Mouse (Mus musculus) kidney, postnatal 4 days (tissue): ENCODE measurements around the gene Cartpt.
"Not testable (repeated sequence)": the region's sequence is repeated elsewhere in the genome, so short reads cannot be mapped to it uniquely, and the experiment has no call there.

ENCODE experiments used
- DNase-seq, 2 experiments: peaks; one replicate each; pipeline ENCODE4 v3.0.0; 2021; ENCODE audit warnings: mixed read lengths in 2 of 2

Cartpt gene

GRCm38 (mm10) chr13:99853131-99853530 lies 47.8 kb downstream of the Cartpt start:
- DNase-seq = no peak

GRCm38 (mm10) chr13:99852416-99852815 lies 48.5 kb downstream of the Cartpt start:
- DNase-seq = not testable (repeated sequence)

GRCm38 (mm10) chr13:99851026-99851425 lies 49.9 kb downstream of the Cartpt start:
- peak in 1 of 2 experiments; percentile 41 for DNase-seq

- peak; percentile 53 to 55 for DNase-seq
Observed at GRCm38 (mm10) chr13:99849597-99849996, 51.3 kb downstream of the Cartpt start.
